Mouse (Mus musculus) neural tube, embryonic 15.5 days (tissue): ENCODE data around the gene Dcst2. TPM values are rescaled to one million over a fixed set of nuclear protein-coding genes. Genes with fewer than 3 reads are reported as not detected.

ENCODE experiments used
- polyA plus RNA-seq: library from polyadenylated mRNA; unstranded; fragments of >200 nt; fragmentation: Nextera tagmentation; extraction: Ambion mirVana; gene quantifications from 2 replicates; pipeline ENCODE4 v1.2.1, GENCODE M21; 2015

The Dcst2 gene
- polyA plus RNA-seq, 1 experiment from 2014 or later: 0.26 TPM

Other genes with a start within 250 kb of the Dcst2 start
- 0.06 and 1.4 TPM in 2 replicates for gene Pklr, start 225.8 kb upstream of the Dcst2 start, polyA plus RNA-seq
- 44.8 and 59.3 TPM in 2 replicates for gene Hcn3, start 201.8 kb upstream of the Dcst2 start, polyA plus RNA-seq
- 20.2 and 22.5 TPM in 2 replicates for gene Clk2, start 197.2 kb upstream of the Dcst2 start, polyA plus RNA-seq
- gene Scamp3, start 184.5 kb upstream of the Dcst2 start, polyA plus RNA-seq: 163 and 168 TPM in 2 replicates
- 41.4 and 47.2 TPM in 2 replicates for gene Fam189b, start 178.8 kb upstream of the Dcst2 start, polyA plus RNA-seq
- 45.5 and 47.9 TPM in 2 replicates for gene Gba, start 159.0 kb upstream of the Dcst2 start, polyA plus RNA-seq
- gene Thbs3, start 146.8 kb upstream of the Dcst2 start, polyA plus RNA-seq: 38.6 and 48.2 TPM in 2 replicates
- gene Mtx1, start 134.9 kb upstream of the Dcst2 start, polyA plus RNA-seq: 159 and 171 TPM in 2 replicates
- 0.56 and 0.79 TPM in 2 replicates for gene Muc1, start 132.9 kb upstream of the Dcst2 start, polyA plus RNA-seq
- 221 and 222 TPM in 2 replicates for gene Krtcap2, start 116.0 kb upstream of the Dcst2 start, polyA plus RNA-seq
- gene Trim46, start 115.7 kb upstream of the Dcst2 start, polyA plus RNA-seq: 63.0 and 76.6 TPM in 2 replicates
- 85.0 and 95.8 TPM in 2 replicates for gene Dpm3, start 102.6 kb upstream of the Dcst2 start, polyA plus RNA-seq
- gene Slc50a1, start 91.4 kb upstream of the Dcst2 start, polyA plus RNA-seq: 40.9 and 49.3 TPM in 2 replicates
- 9.7 and 16.5 TPM in 2 replicates for gene Efna1, start 80.8 kb upstream of the Dcst2 start, polyA plus RNA-seq
- gene Efna3, start 39.0 kb upstream of the Dcst2 start, polyA plus RNA-seq: 95.8 and 107 TPM in 2 replicates
- gene Efna4, start 23.9 kb upstream of the Dcst2 start, polyA plus RNA-seq: 3.0 and 5.9 TPM in 2 replicates
- 69.9 and 71.9 TPM in 2 replicates for gene Adam15, start 12.0 kb upstream of the Dcst2 start, polyA plus RNA-seq
- 0.86 and 1.2 TPM in 2 replicates for gene Dcst1, start 3.3 kb downstream of the Dcst2 start, polyA plus RNA-seq
- gene Zbtb7b, start 32.8 kb downstream of the Dcst2 start, polyA plus RNA-seq: 0.73 and 1.5 TPM in 2 replicates
- 0.18 and 2.1 TPM in 2 replicates for gene Lenep, start 40.8 kb downstream of the Dcst2 start, polyA plus RNA-seq
- gene Flad1, start 49.9 kb downstream of the Dcst2 start, polyA plus RNA-seq: 32.7 and 33.1 TPM in 2 replicates
- 79.3 and 153 TPM in 2 replicates for gene Cks1b, start 56.4 kb downstream of the Dcst2 start, polyA plus RNA-seq
- 22.0 and 35.3 TPM in 2 replicates for gene Shc1, start 56.5 kb downstream of the Dcst2 start, polyA plus RNA-seq
- 38.8 and 41.1 TPM in 2 replicates for gene Pygo2, start 68.2 kb downstream of the Dcst2 start, polyA plus RNA-seq
- gene Pbxip1, start 74.7 kb downstream of the Dcst2 start, polyA plus RNA-seq: 16.1 and 23.2 TPM in 2 replicates
- gene Pmvk, start 92.6 kb downstream of the Dcst2 start, polyA plus RNA-seq: 123 and 142 TPM in 2 replicates
- gene Kcnn3, start 158.2 kb downstream of the Dcst2 start, polyA plus RNA-seq: 8.5 and 12.1 TPM in 2 replicates